Mouse (Mus musculus): Measurements from ENCODE around the gene Vmn1r71.
"Not testable (repeated sequence)": the region's sequence is repeated elsewhere in the genome, so short reads cannot be mapped to it uniquely, and the experiment has no call there.

The Vmn1r71 gene

DNA sequence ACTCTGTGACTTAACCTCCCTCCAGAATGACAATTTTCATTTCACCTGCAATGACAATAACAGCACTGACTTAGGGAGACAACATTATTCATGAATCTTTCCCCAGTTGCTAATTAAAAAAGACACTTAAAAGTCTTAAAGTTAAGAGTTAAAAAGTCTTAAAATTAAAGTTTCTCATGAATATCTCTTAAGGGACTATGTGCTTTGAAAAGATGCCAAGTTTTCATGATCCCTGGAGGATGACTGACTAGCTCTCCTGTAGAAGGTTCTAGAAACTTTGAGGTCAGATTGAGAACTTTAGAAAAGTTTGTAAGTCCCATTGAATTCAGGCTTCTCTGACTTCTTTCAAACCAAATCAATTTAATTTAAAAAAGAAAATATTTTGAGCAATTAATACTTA is at the start of gene Vmn1r71:
TSS of gene Vmn1r71 (minus strand) at position 101 of the 400 bp plus-strand sequence.
- DNase-seq (ENCODE audit: low read depth), result no peak

DNA sequence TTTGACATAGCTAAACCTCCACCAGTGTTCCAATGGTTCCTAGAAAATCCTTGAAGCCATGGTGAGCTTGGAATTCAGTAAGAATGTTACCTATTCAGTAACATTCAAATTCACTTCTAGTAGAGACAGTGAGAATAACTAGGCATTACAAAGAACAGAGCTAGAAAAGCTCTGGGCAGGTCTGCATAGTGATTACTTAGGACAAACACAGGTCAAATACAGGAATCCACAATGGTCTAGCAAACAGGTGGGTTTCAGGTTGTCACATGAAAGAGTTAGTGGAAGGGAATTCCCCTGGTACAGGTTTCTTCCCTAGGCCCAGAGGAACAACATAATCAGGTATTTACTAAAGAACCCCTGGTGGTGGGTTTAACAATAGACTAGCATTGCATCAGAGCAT is 3.4 kb upstream of the Vmn1r71 start:
- not testable (repeated sequence) for DNase-seq (ENCODE audit: low read depth)
